Mouse (Mus musculus): ENCODE results near the gene H1f0. TPM values are rescaled to one million over a fixed set of nuclear protein-coding genes. Genes with fewer than 3 reads are reported as not detected.

The H1f0 gene
- 93.6 and 124 TPM in 2 replicates for polyA plus RNA-seq (2012; rRNA removed)

GRCm38 (mm10) chr15:79028237-79028738 lies at the start of gene H1f0:
H1f0 (plus strand) TSS chr15:79028450.

GRCm38 (mm10) chr15:79041585-79041984 lies 13.3 kb downstream of the H1f0 start, which contains the start of gene Galr3:
Galr3 (plus strand) TSS chr15:79041885.

GRCm38 (mm10) chr15:79062376-79063159 lies 34.3 kb downstream of the H1f0 start, which contains the start of gene Ankrd54:
Ankrd54 (minus strand) TSS chr15:79062893.

GRCm38 (mm10) chr15:79074913-79075532 lies 46.8 kb downstream of the H1f0 start, which contains the start of gene Eif3l:
Eif3l (plus strand) TSS chr15:79075179.

Other genes starting within 250 kb of the H1f0 start
- gene Card10, start 225.4 kb upstream of the H1f0 start, polyA plus RNA-seq (2012; rRNA removed) = 4.5 and 5.8 TPM in 2 replicates
- gene Cdc42ep1, start 185.8 kb upstream of the H1f0 start, polyA plus RNA-seq (2012; rRNA removed) = 11.7 and 13.7 TPM in 2 replicates
- 1.8 and 3.1 TPM in 2 replicates for gene Lgals2, start 172.9 kb upstream of the H1f0 start, polyA plus RNA-seq (2012; rRNA removed)
- gene Gga1, start 151.3 kb upstream of the H1f0 start, polyA plus RNA-seq (2012; rRNA removed) = 16.7 and 19.6 TPM in 2 replicates
- not detected in 2 replicates for gene Gm49510, start 128.8 kb upstream of the H1f0 start, polyA plus RNA-seq (2012; rRNA removed)
- 15.3 and 18.9 TPM in 2 replicates for gene Sh3bp1, start 128.7 kb upstream of the H1f0 start, polyA plus RNA-seq (2012; rRNA removed)
- gene Pdxp, start 114.5 kb upstream of the H1f0 start, polyA plus RNA-seq (2012; rRNA removed) = 3.1 and 3.6 TPM in 2 replicates
- 103 and 125 TPM in 2 replicates for gene Lgals1, start 101.7 kb upstream of the H1f0 start, polyA plus RNA-seq (2012; rRNA removed)
- gene Nol12, start 93.5 kb upstream of the H1f0 start, polyA plus RNA-seq (2012; rRNA removed) = 9.5 and 10.2 TPM in 2 replicates
- gene Triobp, start 80.7 kb upstream of the H1f0 start, polyA plus RNA-seq (2012; rRNA removed) = 16.3 and 19.3 TPM in 2 replicates
- 0.15 and 0.18 TPM in 2 replicates for gene Galr3, start 13.4 kb downstream of the H1f0 start, polyA plus RNA-seq (2012; rRNA removed)
- 22.1 TPM in 2 replicates for gene Ankrd54, start 34.4 kb downstream of the H1f0 start, polyA plus RNA-seq (2012; rRNA removed)
- gene Eif3l, start 46.7 kb downstream of the H1f0 start, polyA plus RNA-seq (2012; rRNA removed) = 72.6 and 76.3 TPM in 2 replicates
- 2.0 and 2.6 TPM in 2 replicates for gene Micall1, start 80.4 kb downstream of the H1f0 start, polyA plus RNA-seq (2012; rRNA removed)
- gene Polr2f, start 112.6 kb downstream of the H1f0 start, polyA plus RNA-seq (2012; rRNA removed) = 67.7 and 70.2 TPM in 2 replicates
- gene 1700088E04Rik, start 112.8 kb downstream of the H1f0 start, polyA plus RNA-seq (2012; rRNA removed) = 0.63 and 0.97 TPM in 2 replicates
- gene Sox10, start 136.8 kb downstream of the H1f0 start, polyA plus RNA-seq (2012; rRNA removed) = 0.74 and 1.3 TPM in 2 replicates
- gene Pick1, start 200.7 kb downstream of the H1f0 start, polyA plus RNA-seq (2012; rRNA removed) = 22.5 and 27.9 TPM in 2 replicates
- 0.17 and 0.19 TPM in 2 replicates for gene Gm49486, start 200.9 kb downstream of the H1f0 start, polyA plus RNA-seq (2012; rRNA removed)
- 0.01 and 0.02 TPM in 2 replicates for gene Slc16a8, start 226.3 kb downstream of the H1f0 start, polyA plus RNA-seq (2012; rRNA removed)

Measured in liver, embryonic 18 days (tissue).